Mouse (Mus musculus) skeletal muscle tissue, adult 2 months (tissue): ENCODE results near the gene Phf3.
"Not testable (repeated sequence)": the region's sequence is repeated elsewhere in the genome, so short reads cannot be mapped to it uniquely, and the experiment has no call there.

Experiments used
- DNase-seq: peaks from one replicate; pipeline ENCODE4 v3.0.0-alpha.2; 2012; ENCODE audit warnings: low read depth, low spot score

Phf3 gene

DNA sequence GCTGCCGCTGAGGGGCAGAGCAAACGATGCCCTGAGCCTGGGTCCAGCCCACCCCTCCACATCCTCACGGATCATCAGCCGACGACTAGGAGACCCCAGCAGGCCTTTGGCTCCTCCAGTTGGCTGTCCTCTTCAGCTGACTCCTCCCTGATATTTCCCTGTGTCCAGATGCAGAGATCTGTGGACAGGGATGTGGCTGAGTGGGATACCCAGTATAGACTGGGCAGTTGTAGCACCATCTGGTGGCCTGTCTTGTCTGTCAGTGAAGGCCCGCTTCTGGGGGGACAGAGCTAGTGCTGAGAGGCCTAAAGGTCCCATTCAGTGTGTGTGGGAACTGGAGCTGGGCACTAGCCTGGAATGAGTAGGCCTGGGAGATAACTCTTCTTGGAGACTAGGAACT is 101.9 kb downstream of the Phf3 start:
- no peak for DNase-seq

DNA sequence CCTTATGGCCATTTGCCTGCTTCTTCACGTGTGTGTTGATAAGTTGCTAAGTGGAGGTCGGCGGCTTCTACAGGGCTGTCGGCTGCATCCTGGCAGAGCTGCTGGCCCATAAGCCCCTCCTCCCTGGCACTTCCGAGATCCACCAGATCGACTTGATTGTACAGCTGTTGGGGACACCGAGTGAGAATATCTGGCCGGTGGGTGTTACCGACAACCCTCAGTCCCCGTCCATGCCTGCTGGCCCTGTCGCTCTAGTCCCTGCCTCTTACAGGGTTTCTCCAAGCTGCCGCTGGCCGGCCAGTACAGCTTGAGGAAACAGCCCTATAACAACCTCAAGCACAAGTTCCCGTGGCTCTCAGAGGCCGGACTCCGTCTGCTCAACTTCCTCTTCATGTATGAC is 103.1 kb downstream of the Phf3 start:
- DNase-seq = not testable (repeated sequence)

DNA sequence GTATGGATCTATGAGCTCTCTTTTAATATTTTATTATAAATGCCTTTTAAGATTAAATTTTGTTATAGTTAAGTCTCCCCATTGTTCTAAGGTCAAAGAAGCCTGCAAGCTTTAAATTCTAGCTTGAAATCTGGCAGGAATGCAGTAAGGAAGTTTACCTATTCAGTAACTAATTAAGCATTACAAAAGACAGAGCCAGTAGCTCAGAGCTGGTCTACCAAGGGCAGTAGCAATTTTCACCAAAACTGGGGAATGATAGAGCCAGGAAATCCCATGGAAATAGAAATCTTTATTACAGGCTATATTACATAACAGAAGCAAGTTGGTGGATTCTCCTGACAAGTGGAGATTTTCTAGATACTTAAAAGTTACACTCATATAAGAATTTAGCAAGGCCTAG is 116.9 kb downstream of the Phf3 start:
- no peak for DNase-seq

DNA sequence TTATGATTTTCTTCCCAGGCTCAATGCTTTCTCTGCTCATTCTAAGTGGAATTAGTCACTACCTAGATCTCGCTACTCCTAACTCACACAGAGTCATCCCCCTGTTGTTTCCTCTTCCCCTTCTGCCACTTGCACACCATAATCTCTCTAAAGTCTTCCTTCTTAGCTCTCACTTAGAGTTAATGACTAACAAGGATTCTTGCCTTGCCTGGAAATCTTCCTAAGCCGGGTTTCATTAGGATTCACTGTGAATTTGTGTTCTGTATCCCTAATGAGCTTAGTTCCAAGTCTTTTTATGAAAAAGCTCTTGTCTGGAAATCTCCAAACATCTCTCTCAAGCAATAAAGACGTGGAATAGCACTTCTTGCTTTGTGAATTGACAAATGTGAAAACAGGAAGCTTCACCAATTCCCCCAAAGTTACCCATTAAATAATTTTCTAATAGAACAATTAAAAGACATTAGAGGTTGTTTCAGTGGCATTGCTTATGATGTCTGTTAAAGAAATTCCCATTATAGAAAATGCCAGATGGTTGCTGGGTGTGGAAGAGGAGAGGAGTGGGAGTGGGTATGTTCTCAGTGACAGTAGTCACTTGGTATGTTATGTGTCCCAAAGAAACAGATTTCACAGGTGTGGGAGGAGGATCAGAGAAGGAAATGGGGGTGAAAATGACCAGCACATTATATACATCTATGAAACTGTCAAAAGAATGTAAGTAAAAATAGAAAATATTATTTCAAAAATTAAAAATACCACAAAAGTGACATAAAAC is 118.1 kb downstream of the Phf3 start:
- DNase-seq = no peak
